Mouse (Mus musculus) spleen, adult 10 weeks (tissue): Measurements from ENCODE around the gene Dcdc2c. TPM values are rescaled to one million over a fixed set of nuclear protein-coding genes. Genes with fewer than 3 reads are reported as not detected.

ENCODE experiments used
- polyA plus RNA-seq: library from polyadenylated mRNA; stranded (reverse); fragments of 350-450 nt; fragmentation: Illumina TruSeq; extraction: RNeasy Lipid Tissue Mini Kit (QIAGEN cat#74804); gene quantifications from one replicate; pipeline ENCODE4 v1.2.3, GENCODE M21; 2015; ENCODE audit warnings: low replicate concordance; ENCODE audit not compliant: insufficient read depth

Dcdc2c gene
- polyA plus RNA-seq: 0.22 TPM

GRCm38 (mm10) chr12:28552299-28552698 lies at the start of gene Dcdc2c:
TSS of gene Dcdc2c (minus strand) at chr12:28552399.

GRCm38 (mm10) chr12:28582423-28582822 lies 30.2 kb upstream of the Dcdc2c start, which contains the start of gene Allc:
TSS of gene Allc (minus strand) at chr12:28582523.

Other genes with a start within 250 kb of the Dcdc2c start
- not detected for gene Allc, start 30.1 kb upstream of the Dcdc2c start, polyA plus RNA-seq
- gene Colec11, start 71.0 kb upstream of the Dcdc2c start, polyA plus RNA-seq: 0.55 TPM
- 2,806 TPM for gene Rps7, start 83.6 kb upstream of the Dcdc2c start, polyA plus RNA-seq
- gene Rnaseh1, start 97.2 kb upstream of the Dcdc2c start, polyA plus RNA-seq: 13.2 TPM
- gene Adi1, start 122.8 kb upstream of the Dcdc2c start, polyA plus RNA-seq: 57.2 TPM
- 29.5 TPM for gene Trappc12, start 198.1 kb upstream of the Dcdc2c start, polyA plus RNA-seq
- gene Eipr1, start 199.4 kb upstream of the Dcdc2c start, polyA plus RNA-seq: 19.2 TPM